Mouse (Mus musculus): ENCODE measurements around the gene Atxn7l3.

- TF ChIP-seq POLR2A (IDR thresholded peaks at IDR 0.05; ENCODE audit: insufficient read depth, low read length) (no peak), EP300 (IDR thresholded peaks at IDR 0.05; ENCODE audit: insufficient read depth, low read depth, low read length) (no peak), CTCF (IDR thresholded peaks at IDR 0.05; ENCODE audit: low read depth, low read length) (no peak)
Observed at GRCm38 (mm10) chr11:102312586-102312985, 16.2 kb upstream of the Atxn7l3 start.
